Mouse (Mus musculus) ES-E14 (cell line): Measurements from ENCODE around the gene 4930539E08Rik.

Experiments used
- MAFK ChIP-seq: IDR thresholded peaks from 2 replicates; pipeline ENCODE4 v1.6.1; 2014; ENCODE audit warnings: mild to moderate bottlenecking, low read depth, low read length, inconsistent platforms; ENCODE audit not compliant: insufficient read depth
- ZNF384 ChIP-seq: IDR thresholded peaks from 2 replicates; pipeline ENCODE4 v1.6.1; 2012; ENCODE audit warnings: low read depth, low read length, inconsistent platforms

GRCm38 (mm10) chr17:28940776-28941555 lies 25.8 kb upstream of the 4930539E08Rik start:
- no peak for TF ChIP-seq MAFK
- no peak for TF ChIP-seq ZNF384
